Mouse (Mus musculus) kidney, adult 2 months (tissue): Measurements from ENCODE around the gene Odf3b. TPM values are rescaled to one million over a fixed set of nuclear protein-coding genes. Genes with fewer than 3 reads are reported as not detected.

ENCODE experiments used
- DNase-seq: peaks from one replicate; pipeline ENCODE4 v3.0.0; 2021
- H3K27ac ChIP-seq: fragments of 200-500 bp; 2 replicates; pipeline ENCODE4 v1.5.1; 2012; ENCODE audit warnings: low read depth, low read length, control low read depth, inconsistent platforms; ENCODE audit not compliant: insufficient read depth
- H3K27me3 ChIP-seq: fragments of 200-500 bp; replicated peaks from 2 replicates; pipeline ENCODE4 v1.6.1; 2012; ENCODE audit warnings: mild to moderate bottlenecking, moderate library complexity, low read length, inconsistent platforms; ENCODE audit not compliant: control insufficient read depth, insufficient read depth
- H3K36me3 ChIP-seq: fragments of 200-500 bp; 2 replicates; pipeline ENCODE4 v1.6.1; 2012; ENCODE audit warnings: mild to moderate bottlenecking, moderate library complexity, low read length, inconsistent platforms; ENCODE audit not compliant: control insufficient read depth, insufficient read depth
- H3K4me1 ChIP-seq: fragments of 200-500 bp; 2 replicates; pipeline ENCODE4 v1.6.1; 2011; ENCODE audit warnings: low read length; ENCODE audit not compliant: control insufficient read depth, insufficient read depth
- H3K4me3 ChIP-seq: fragments of 200-500 bp; 2 replicates; pipeline ENCODE4 v1.5.1; 2011; ENCODE audit warnings: mild to moderate bottlenecking, low read depth, low read length, control low read depth; ENCODE audit not compliant: insufficient read depth
- CTCF ChIP-seq: fragments of 200-500 bp; conservative IDR thresholded peaks from 2 replicates; pipeline ENCODE4 v1.5.1; 2011; ENCODE audit warnings: low read depth, mild to moderate bottlenecking, control low read depth, low read length, moderate library complexity, mixed read lengths; ENCODE audit not compliant: insufficient read depth, insufficient read length
- POLR2A ChIP-seq: fragments of 200-500 bp; IDR thresholded peaks from one replicate; pipeline ENCODE4 v1.6.1; 2011; ENCODE audit warnings: low read depth, low read length, control low read depth
- WGBS: fragments of 180-500 bp; shearing (Covaris S2); methylation state at CpG from one replicate; pipeline ENCODE4 v1.1.7; 2018; 5-methylcytosine and 5-hydroxymethylcytosine counted together
- polyA plus RNA-seq: library from polyadenylated mRNA; depleted of rRNA; stranded (reverse); fragments of >200 nt; gene quantifications from 2 replicates; pipeline ENCODE4 v1.2.3, GENCODE M21; 2012

Odf3b gene
- polyA plus RNA-seq, 1 experiment = 1.6 TPM

DNA sequence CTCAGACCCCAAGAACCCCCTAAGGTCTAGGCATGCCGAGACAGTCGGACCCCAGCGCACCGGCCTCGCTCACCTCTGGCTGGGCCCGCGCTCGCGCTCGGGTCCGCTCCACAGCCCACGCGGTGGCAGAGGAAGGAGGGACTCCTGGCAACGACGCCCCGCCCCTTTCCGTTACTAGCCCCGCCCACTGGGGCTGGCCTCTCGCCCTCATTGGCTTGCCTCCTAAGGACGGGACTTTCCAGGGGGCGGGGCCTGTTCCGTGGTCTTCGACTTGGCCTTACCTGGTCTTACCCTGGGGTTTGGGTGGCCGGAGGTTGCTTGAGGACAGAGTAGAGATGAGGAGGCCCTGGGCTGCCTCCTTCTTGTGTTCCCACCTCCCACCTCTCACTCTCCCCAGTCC, 31.0 kb upstream of the Odf3b start, which contains the start of gene Syce3:
Gene Syce3 (minus strand): TSS at position 386 of the 400 bp plus-strand sequence.
- Histone ChIP-seq H3K27ac (no peak within 1 kb of the TSS), H3K27me3 (no peaks in the 10 kb centered on the region; the same call in 1 of the 2 replicates), H3K4me1 (no peaks in the 10 kb centered on the region), H3K4me3 (no peak within 1 kb of the TSS), H3K36me3 (no peaks in the 10 kb centered on the region)
- DNase-seq = no peak
- TF ChIP-seq CTCF (no peak), POLR2A (no peak)
- 87% methylated on average over 24 of the region's 24 CpGs for WGBS

DNA sequence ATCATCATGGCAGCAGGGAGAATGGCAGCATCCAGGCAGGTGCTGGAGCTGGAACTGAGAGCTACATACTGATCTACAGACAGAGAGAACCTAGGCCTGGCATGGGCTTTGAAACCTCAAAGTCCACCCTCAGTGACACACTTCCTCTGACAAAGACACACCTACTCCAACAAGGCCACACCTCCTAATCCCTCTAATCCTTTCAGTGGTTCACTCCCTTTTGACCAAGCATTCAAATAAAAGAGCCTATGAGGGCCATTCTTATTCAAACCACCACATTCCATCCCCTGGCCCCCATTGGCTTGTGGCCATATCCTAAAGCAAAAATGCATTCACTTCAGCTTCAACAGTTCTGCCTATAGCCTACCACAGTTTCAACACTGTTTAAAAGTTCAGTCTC, 27.6 kb upstream of the Odf3b start:
- TF ChIP-seq CTCF = no peak
- TF ChIP-seq POLR2A = no peak
- no peak overlapping the region for H3K4me3 ChIP-seq
- H3K4me1 ChIP-seq = no peaks in the 10 kb centered on the region
- H3K36me3 ChIP-seq = no peaks in the 10 kb centered on the region
- no peak for DNase-seq
- H3K27ac ChIP-seq = no peak overlapping the region
- H3K27me3 ChIP-seq = no peaks in the 10 kb centered on the region; the same call in 1 of the 2 replicates

DNA sequence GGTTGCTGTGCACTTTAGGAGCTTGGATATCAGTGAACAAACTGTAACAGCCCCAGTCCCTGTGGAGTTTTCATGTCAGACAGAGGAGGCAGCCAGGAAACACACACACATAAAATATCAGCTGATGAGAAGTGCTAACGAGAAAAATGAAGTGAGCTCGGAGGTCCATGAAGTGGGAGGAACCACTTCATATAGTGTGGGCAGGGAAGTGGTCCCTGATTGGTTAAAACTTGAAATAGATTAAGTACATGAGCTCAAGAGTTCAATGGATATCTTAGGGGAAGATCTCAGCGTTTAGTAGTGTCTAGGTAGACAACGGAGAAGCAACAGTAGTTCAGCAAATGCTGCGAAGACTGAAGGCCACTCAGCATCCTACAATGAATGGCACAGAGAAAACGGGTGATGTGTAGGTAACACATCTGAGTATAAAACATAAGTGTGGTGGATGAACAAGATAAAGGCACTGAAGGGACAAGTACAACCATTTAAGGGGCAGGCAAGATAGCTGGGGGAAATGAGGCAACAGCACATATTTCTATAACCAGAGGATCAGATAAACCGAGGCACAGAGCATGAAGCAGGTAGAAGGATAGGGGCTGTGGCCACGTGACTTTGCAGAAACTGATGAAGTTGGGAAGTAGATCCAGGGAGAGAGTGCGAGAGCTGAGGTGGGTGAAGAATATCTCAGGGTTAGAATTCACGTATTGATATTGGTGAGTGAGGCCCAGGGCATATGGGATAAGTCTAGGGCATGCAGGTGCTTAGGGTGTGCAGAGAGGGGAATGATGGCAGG, 25.9 kb upstream of the Odf3b start:
- no peak for DNase-seq
- TF ChIP-seq CTCF = no peak
- TF ChIP-seq POLR2A = no peak
- Histone ChIP-seq H3K4me3 (no peak overlapping the region), H3K27me3 (no peaks in the 10 kb centered on the region; the same call in 1 of the 2 replicates), H3K36me3 (no peaks in the 10 kb centered on the region), H3K27ac (no peak overlapping the region), H3K4me1 (no peaks in the 10 kb centered on the region)
- WGBS = 77% methylated on average over 10 of the region's 10 CpGs

DNA sequence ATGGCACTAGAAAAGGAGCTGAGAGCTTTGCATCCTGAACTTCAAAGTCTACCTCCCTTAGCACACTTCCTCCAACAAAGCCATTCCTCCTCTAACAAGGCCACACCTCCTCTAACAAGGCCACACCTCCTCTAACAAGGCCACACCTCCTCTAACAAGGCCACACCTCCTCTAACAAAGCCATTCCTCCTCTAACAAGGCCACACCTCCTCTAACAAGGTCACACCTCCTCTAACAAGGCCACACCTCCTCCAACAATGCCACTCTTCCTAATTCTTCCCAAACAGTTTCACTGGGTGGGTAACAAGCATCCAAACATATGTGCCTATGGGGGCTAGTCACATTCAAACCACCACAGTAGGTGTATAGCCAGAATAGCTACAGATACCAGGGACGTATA, 23.4 kb upstream of the Odf3b start:
- Histone ChIP-seq H3K36me3 (no peaks in the 10 kb centered on the region), H3K27ac (no peak overlapping the region), H3K4me1 (no peaks in the 10 kb centered on the region), H3K4me3 (no peak overlapping the region), H3K27me3 (no peaks in the 10 kb centered on the region; the same call in 1 of the 2 replicates)
- no peak for DNase-seq
- TF ChIP-seq CTCF = no peak
- TF ChIP-seq POLR2A = no peak
- 96% methylated on average over 1 of the region's 1 CpGs for WGBS

DNA sequence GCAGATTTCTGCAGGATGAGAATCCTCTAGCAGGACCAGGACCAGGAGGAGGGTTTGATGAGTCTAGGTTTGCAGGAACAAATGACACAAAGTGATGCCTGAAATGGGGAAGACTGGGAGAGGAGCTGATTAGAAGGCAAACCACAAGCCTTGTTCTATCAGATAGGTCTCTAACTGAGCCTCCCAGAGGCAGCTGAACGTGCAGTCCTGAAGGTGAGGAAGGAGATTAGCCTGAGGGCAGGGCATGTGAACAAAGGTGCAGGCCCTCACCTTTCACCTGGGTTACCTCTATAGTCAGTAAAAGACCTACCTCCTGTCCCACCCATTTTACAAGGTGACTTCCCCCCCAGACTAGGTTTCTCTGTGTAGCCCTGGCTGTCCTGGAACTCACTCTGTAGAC, 20.6 kb upstream of the Odf3b start:
- no peak overlapping the region for H3K27ac ChIP-seq
- WGBS = 69% methylated on average over 1 of the region's 1 CpGs
- DNase-seq = no peak

DNA sequence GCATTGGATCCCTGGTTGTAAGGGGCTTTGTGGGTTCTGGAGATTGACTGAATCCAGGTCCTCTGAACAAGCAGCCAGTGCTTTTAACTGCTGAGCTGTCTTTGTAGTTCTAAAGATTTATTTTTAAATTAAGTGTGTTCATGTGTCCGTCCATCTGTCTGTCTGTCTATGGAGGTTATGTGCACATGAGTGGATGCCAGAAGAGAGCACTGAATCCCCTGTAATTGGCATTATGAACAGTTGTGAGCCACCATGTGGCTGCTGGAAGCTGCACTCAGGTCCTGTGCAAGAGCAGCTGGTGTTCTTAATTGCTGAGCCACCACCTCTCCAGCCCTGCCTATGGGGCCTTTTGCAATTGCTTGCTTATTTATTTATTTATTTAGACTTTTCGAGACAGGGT, 19.1 kb upstream of the Odf3b start:
- WGBS = 84% methylated on average over 2 of the region's 2 CpGs

More for the DNA sequence above, 20.6 kb upstream of the Odf3b start:
- no peaks in the 10 kb centered on the region for H3K27me3 ChIP-seq
- H3K4me3 ChIP-seq = no peak overlapping the region
- TF ChIP-seq CTCF (no peak), POLR2A (no peak)
- H3K4me1 ChIP-seq = no peaks in the 10 kb centered on the region
- no peaks in the 10 kb centered on the region for H3K36me3 ChIP-seq

DNA sequence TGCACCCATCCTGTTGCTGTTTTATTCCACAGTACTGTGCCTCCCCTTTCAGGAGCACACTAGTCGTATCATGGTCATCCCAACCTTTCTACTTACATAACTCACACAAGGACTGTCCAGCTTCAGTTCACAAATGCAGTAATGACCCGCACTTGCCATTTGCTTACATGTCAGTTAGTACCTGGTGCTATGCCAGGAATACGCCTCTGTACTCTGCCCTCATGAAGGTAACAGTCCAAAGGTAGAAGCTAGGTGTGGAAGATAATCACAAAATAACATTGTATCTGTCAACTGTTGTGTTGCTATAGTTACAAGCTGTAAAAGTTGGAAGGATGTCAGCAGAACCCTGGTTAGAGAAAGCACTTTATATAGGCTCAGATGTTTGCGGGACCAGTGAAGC, 17.8 kb upstream of the Odf3b start:
- peak; percentile 78 for DNase-seq
- Histone ChIP-seq H3K4me1 (no peaks in the 10 kb centered on the region), H3K36me3 (no peaks in the 10 kb centered on the region), H3K27me3 (no peaks in the 10 kb centered on the region), H3K4me3 (no peak overlapping the region), H3K27ac (no peak overlapping the region)
- no peak for TF ChIP-seq POLR2A
- no peak for TF ChIP-seq CTCF
- WGBS = 60% methylated on average over 4 of the region's 4 CpGs

More for the DNA sequence above, 19.1 kb upstream of the Odf3b start:
- H3K36me3 ChIP-seq = no peaks in the 10 kb centered on the region
- no peaks in the 10 kb centered on the region for H3K27me3 ChIP-seq
- no peak for DNase-seq
- no peak overlapping the region for H3K27ac ChIP-seq
- H3K4me1 ChIP-seq = no peaks in the 10 kb centered on the region
- no peak overlapping the region for H3K4me3 ChIP-seq
- no peak for TF ChIP-seq POLR2A
- no peak for TF ChIP-seq CTCF
